Mouse (Mus musculus): ENCODE measurements around the gene Agpat2. TPM values are rescaled to one million over a fixed set of nuclear protein-coding genes. Genes with fewer than 3 reads are reported as not detected.
A peak's percentile ranks its signal among the peaks of the same experiment; 100 is the strongest.

The Agpat2 gene
- polyA plus RNA-seq, 1 experiment from 2014 or later, result 19.9 TPM

- 80% methylated on average over 8 of the region's 8 CpGs for WGBS
Measured at GRCm38 (mm10) chr2:26605331-26605730, 1.1 kb upstream of the Agpat2 start.

GRCm38 (mm10) chr2:26603159-26603558 lies 1.1 kb downstream of the Agpat2 start:
- Histone ChIP-seq H3K27me3 (no peaks in the 10 kb centered on the region), H3K4me1 (replicated peaks) (peaks cover 34% of the 10 kb centered on the region), H3K27ac (peak overlapping the region; percentile 79), H3K36me3 (no peaks in the 10 kb centered on the region), H3K9me3 (replicated peaks) (no peaks in the 10 kb centered on the region), H3K4me3 (peak overlapping the region; percentile 66), H3K4me2 (peak overlapping the region; percentile 90), H3K9ac (peak overlapping the region; percentile 77)
- WGBS, result 12% methylated on average over 6 of the region's 6 CpGs
- ATAC-seq (replicated peaks; ENCODE audit: insufficient number of reproducible peaks, insufficient read depth, low FRiP score, low read depth), result no peak

More at GRCm38 (mm10) chr2:26605331-26605730, 1.1 kb upstream of the Agpat2 start:
- Histone ChIP-seq H3K9ac (no peak overlapping the region), H3K27ac (no peak overlapping the region), H3K27me3 (no peaks in the 10 kb centered on the region), H3K4me2 (no peak overlapping the region), H3K4me1 (replicated peaks) (peaks cover 34% of the 10 kb centered on the region), H3K36me3 (no peaks in the 10 kb centered on the region), H3K9me3 (replicated peaks) (no peaks in the 10 kb centered on the region), H3K4me3 (no peak overlapping the region)
- no peak for ATAC-seq (replicated peaks; ENCODE audit: insufficient number of reproducible peaks, insufficient read depth, low FRiP score, low read depth)

- H3K27me3 ChIP-seq, result no peaks in the 10 kb centered on the region
- peaks cover 34% of the 10 kb centered on the region for H3K4me1 ChIP-seq (replicated peaks)
- 76% methylated on average over 5 of the region's 5 CpGs for WGBS
- H3K9ac ChIP-seq, result peak overlapping the region; percentile 77; the same call in 1 of the 2 replicates
- peak overlapping the region; percentile 66 for H3K4me3 ChIP-seq
- ATAC-seq (replicated peaks; ENCODE audit: insufficient number of reproducible peaks, insufficient read depth, low FRiP score, low read depth), result no peak
- no peak overlapping the region for H3K27ac ChIP-seq
- no peaks in the 10 kb centered on the region for H3K36me3 ChIP-seq
- no peaks in the 10 kb centered on the region for H3K9me3 ChIP-seq (replicated peaks)
- H3K4me2 ChIP-seq, result peak overlapping the region; percentile 90
Measured at GRCm38 (mm10) chr2:26602631-26603030, 1.6 kb downstream of the Agpat2 start.

GRCm38 (mm10) chr2:26601595-26601994 lies 2.6 kb downstream of the Agpat2 start:
- Histone ChIP-seq H3K4me1 (replicated peaks) (peaks cover 24% of the 10 kb centered on the region), H3K9ac (no peak overlapping the region), H3K36me3 (no peaks in the 10 kb centered on the region), H3K4me3 (no peak overlapping the region), H3K4me2 (no peak overlapping the region), H3K27ac (no peak overlapping the region), H3K9me3 (replicated peaks) (no peaks in the 10 kb centered on the region), H3K27me3 (no peaks in the 10 kb centered on the region)
- ATAC-seq (replicated peaks; ENCODE audit: insufficient number of reproducible peaks, insufficient read depth, low FRiP score, low read depth), result no peak
- WGBS, result 81% methylated on average over 1 of the region's 1 CpGs

GRCm38 (mm10) chr2:26600664-26601063 lies 3.6 kb downstream of the Agpat2 start:
- no peaks in the 10 kb centered on the region for H3K27me3 ChIP-seq
- H3K9ac ChIP-seq, result no peak overlapping the region
- no peak for ATAC-seq (replicated peaks; ENCODE audit: insufficient number of reproducible peaks, insufficient read depth, low FRiP score, low read depth)
- H3K4me2 ChIP-seq, result no peak overlapping the region
- no peak overlapping the region for H3K27ac ChIP-seq
- H3K36me3 ChIP-seq, result 0 out of 2 replicates have a peak, but pooled peaks cover 6% of the 10 kb centered on the region
- peaks cover 16% of the 10 kb centered on the region for H3K4me1 ChIP-seq (replicated peaks)
- H3K9me3 ChIP-seq (replicated peaks), result no peaks in the 10 kb centered on the region
- 93% methylated on average over 2 of the region's 2 CpGs for WGBS
- H3K4me3 ChIP-seq, result no peak overlapping the region

- Histone ChIP-seq H3K4me2 (no peak overlapping the region), H3K9me3 (replicated peaks) (no peaks in the 10 kb centered on the region), H3K4me1 (replicated peaks) (peaks cover 16% of the 10 kb centered on the region), H3K27ac (no peak overlapping the region), H3K36me3 (0 out of 2 replicates have a peak, but pooled peaks cover 7% of the 10 kb centered on the region), H3K27me3 (no peaks in the 10 kb centered on the region), H3K4me3 (no peak overlapping the region), H3K9ac (no peak overlapping the region)
- 80% methylated on average over 4 of the region's 4 CpGs for WGBS
- ATAC-seq (replicated peaks; ENCODE audit: insufficient number of reproducible peaks, insufficient read depth, low FRiP score, low read depth), result no peak
Measured at GRCm38 (mm10) chr2:26599965-26600364, 4.3 kb downstream of the Agpat2 start.

GRCm38 (mm10) chr2:26598462-26598861 lies 5.8 kb downstream of the Agpat2 start:
- WGBS, result 77% methylated on average over 3 of the region's 3 CpGs
- H3K27me3 ChIP-seq, result no peaks in the 10 kb centered on the region
- ATAC-seq (replicated peaks; ENCODE audit: insufficient number of reproducible peaks, insufficient read depth, low FRiP score, low read depth), result no peak
- H3K9me3 ChIP-seq (replicated peaks), result no peaks in the 10 kb centered on the region
- H3K9ac ChIP-seq, result no peak overlapping the region
- no peak overlapping the region for H3K4me3 ChIP-seq
- H3K4me2 ChIP-seq, result no peak overlapping the region
- peaks cover 12% of the 10 kb centered on the region; the same call in 1 of the 2 replicates for H3K36me3 ChIP-seq
- no peak overlapping the region for H3K27ac ChIP-seq
- H3K4me1 ChIP-seq (replicated peaks), result peaks cover 7% of the 10 kb centered on the region

- H3K9ac ChIP-seq, result no peak overlapping the region
- ATAC-seq (replicated peaks; ENCODE audit: insufficient number of reproducible peaks, insufficient read depth, low FRiP score, low read depth), result no peak
- H3K4me2 ChIP-seq, result no peak overlapping the region
- H3K4me1 ChIP-seq (replicated peaks), result peaks cover under 1% of the 10 kb centered on the region; the same call in 1 of the 2 replicates
- H3K27ac ChIP-seq, result no peak overlapping the region
- H3K4me3 ChIP-seq, result no peak overlapping the region
- H3K9me3 ChIP-seq (replicated peaks), result no peaks in the 10 kb centered on the region
- WGBS, result 83% methylated on average over 2 of the region's 2 CpGs
- peaks cover 17% of the 10 kb centered on the region; the same call in 1 of the 2 replicates for H3K36me3 ChIP-seq
- H3K27me3 ChIP-seq, result no peaks in the 10 kb centered on the region
Measured at GRCm38 (mm10) chr2:26597810-26598209, 6.4 kb downstream of the Agpat2 start.

GRCm38 (mm10) chr2:26596898-26597297 lies 7.3 kb downstream of the Agpat2 start:
- no peaks in the 10 kb centered on the region for H3K27me3 ChIP-seq
- WGBS, result 96% methylated on average over 3 of the region's 3 CpGs
- no peak for ATAC-seq (replicated peaks; ENCODE audit: insufficient number of reproducible peaks, insufficient read depth, low FRiP score, low read depth)
- H3K4me3 ChIP-seq, result no peak overlapping the region
- no peaks in the 10 kb centered on the region for H3K9me3 ChIP-seq (replicated peaks)
- H3K36me3 ChIP-seq, result peaks cover 26% of the 10 kb centered on the region; the same call in 1 of the 2 replicates
- H3K9ac ChIP-seq, result no peak overlapping the region
- no peak overlapping the region for H3K4me2 ChIP-seq
- no peak overlapping the region for H3K27ac ChIP-seq
- H3K4me1 ChIP-seq (replicated peaks), result no peaks in the 10 kb centered on the region

- peaks cover 6% of the 10 kb centered on the region for H3K4me1 ChIP-seq (replicated peaks)
- H3K9ac ChIP-seq, result no peak overlapping the region
- peak overlapping the region; percentile 19 for H3K27ac ChIP-seq
- H3K9me3 ChIP-seq (replicated peaks), result no peaks in the 10 kb centered on the region
- 74% methylated on average over 11 of the region's 11 CpGs for WGBS
- peaks cover 27% of the 10 kb centered on the region; the same call in 1 of the 2 replicates for H3K36me3 ChIP-seq
- H3K4me3 ChIP-seq, result no peak overlapping the region
- ATAC-seq (replicated peaks; ENCODE audit: insufficient number of reproducible peaks, insufficient read depth, low FRiP score, low read depth), result peak; percentile 13
- no peak overlapping the region for H3K4me2 ChIP-seq
- no peaks in the 10 kb centered on the region for H3K27me3 ChIP-seq
Measured at GRCm38 (mm10) chr2:26595725-26596435, 8.3 kb downstream of the Agpat2 start.

- peak; percentile 32 for ATAC-seq (replicated peaks; ENCODE audit: insufficient number of reproducible peaks, insufficient read depth, low FRiP score, low read depth)
- Histone ChIP-seq H3K4me1 (replicated peaks) (peaks cover 8% of the 10 kb centered on the region), H3K4me2 (no peak overlapping the region), H3K9me3 (replicated peaks) (no peaks in the 10 kb centered on the region), H3K4me3 (no peak overlapping the region), H3K27me3 (no peaks in the 10 kb centered on the region), H3K36me3 (peaks cover 27% of the 10 kb centered on the region; the same call in 1 of the 2 replicates), H3K9ac (no peak overlapping the region), H3K27ac (peak overlapping the region; percentile 19; the same call in 1 of the 2 replicates)
- WGBS, result 62% methylated on average over 6 of the region's 6 CpGs
Measured at GRCm38 (mm10) chr2:26594934-26595724, 9.1 kb downstream of the Agpat2 start.

All from heart, embryonic 15.5 days (tissue).